Mouse (Mus musculus): ENCODE measurements around the gene Olfr1347.

DNA sequence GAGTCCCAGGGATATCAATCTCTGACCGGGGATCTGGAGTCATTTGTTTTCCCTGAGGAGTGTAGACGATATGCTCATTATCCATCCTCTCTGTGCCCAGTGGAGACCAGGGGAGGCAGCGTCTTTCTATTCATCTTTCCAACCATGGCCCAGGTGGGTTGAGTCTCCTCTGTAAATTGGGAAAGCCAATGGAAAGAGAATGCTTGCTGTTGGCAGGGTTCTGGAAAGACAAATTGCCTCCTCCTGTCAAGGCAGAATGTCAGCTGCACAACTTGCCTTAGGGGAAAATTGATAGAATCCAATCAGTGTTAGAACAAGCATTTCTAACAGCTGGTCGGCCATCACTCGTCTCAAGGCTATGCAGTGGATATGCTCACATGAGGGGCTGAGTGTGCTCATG is 23.3 kb upstream of the Olfr1347 start, which contains the start of gene Olfr1349:
- TF ChIP-seq CTCF (IDR thresholded peaks at IDR 0.05; ENCODE audit: borderline replicate concordance, insufficient read depth, low read length), result no peak
- TF ChIP-seq POLR2A (IDR thresholded peaks at IDR 0.05; ENCODE audit: low read depth, low read length), result no peak
